Mouse (Mus musculus) liver, adult 2 months (tissue): ENCODE data around the gene Slc22a28. TPM values are rescaled to one million over a fixed set of nuclear protein-coding genes. Genes with fewer than 3 reads are reported as not detected.
"Not testable (repeated sequence)": the region's sequence is repeated elsewhere in the genome, so short reads cannot be mapped to it uniquely, and the experiment has no call there.

Source experiments
- DNase-seq: peaks from one replicate; pipeline ENCODE4 v3.0.0-alpha.2; 2011; ENCODE audit warnings: low read depth, low spot score; ENCODE audit errors: extremely low read depth
- H3K27ac ChIP-seq: fragments of 200-500 bp; replicated peaks from 2 replicates; pipeline ENCODE4 v1.5.1; 2012; ENCODE audit warnings: low read depth, mild to moderate bottlenecking, control low read depth, inconsistent platforms, low read length; ENCODE audit not compliant: insufficient read depth
- H3K27me3 ChIP-seq: fragments of 200-500 bp; 2 replicates; pipeline ENCODE4 v1.6.1; 2012; ENCODE audit warnings: mild to moderate bottlenecking, moderate library complexity, low read length, inconsistent platforms; ENCODE audit not compliant: control insufficient read depth, insufficient read depth
- H3K36me3 ChIP-seq: fragments of 200-500 bp; 2 replicates; pipeline ENCODE4 v1.6.1; 2012; ENCODE audit warnings: low read length, inconsistent platforms; ENCODE audit not compliant: control insufficient read depth, insufficient read depth
- H3K4me1 ChIP-seq: fragments of 200-500 bp; 2 replicates; pipeline ENCODE4 v1.6.1; 2011; ENCODE audit warnings: low read length; ENCODE audit not compliant: control insufficient read depth, insufficient read depth
- H3K4me3 ChIP-seq: fragments of 200-500 bp; 2 replicates; pipeline ENCODE4 v1.5.1; 2011; ENCODE audit warnings: low read depth, mild to moderate bottlenecking, control low read depth, low read length, moderate library complexity; ENCODE audit not compliant: insufficient read depth
- H3K79me2 ChIP-seq: fragments of 200-500 bp; 2 replicates; pipeline ENCODE4 v1.6.1; 2012; ENCODE audit warnings: inconsistent platforms, mild to moderate bottlenecking, low read length, moderate library complexity; ENCODE audit not compliant: control insufficient read depth, insufficient read depth
- H3K9ac ChIP-seq: fragments of 200-500 bp; 2 replicates; pipeline ENCODE4 v1.6.1; 2012; ENCODE audit warnings: low read depth, mild to moderate bottlenecking, control low read depth, inconsistent platforms, low read length
- CTCF ChIP-seq: fragments of 200-500 bp; IDR thresholded peaks from 2 replicates; pipeline ENCODE4 v1.5.1; 2011; ENCODE audit warnings: low read depth, low read length, control low read depth
- POLR2A ChIP-seq: fragments of 200-500 bp; IDR thresholded peaks from 2 replicates; pipeline ENCODE4 v1.6.1; 2011; ENCODE audit warnings: low read length, control low read depth; ENCODE audit not compliant: insufficient read depth; ENCODE audit errors: extremely low read depth
- WGBS: fragments of 180-500 bp; shearing (Covaris S2); methylation state at CpG from one replicate; pipeline ENCODE4 v1.1.7; 2018; 5-methylcytosine and 5-hydroxymethylcytosine counted together
- polyA plus RNA-seq: library from polyadenylated mRNA; depleted of rRNA; stranded (reverse); fragments of >200 nt; gene quantifications from 2 replicates; pipeline ENCODE4 v1.2.3, GENCODE M21; 2012; rRNA removed
- total RNA-seq: library from RNA; depleted of rRNA; stranded (reverse); fragments of >200 nt; gene quantifications from 2 replicates; pipeline ENCODE4 v1.2.3, GENCODE M21; 2014; rRNA removed

The Slc22a28 gene
- total RNA-seq (3.2 and 8.9 TPM in 2 replicates), polyA plus RNA-seq (0.78 and 1.3 TPM in 2 replicates)

- not testable (repeated sequence) for H3K9ac ChIP-seq, H3K4me3 ChIP-seq, H3K36me3 ChIP-seq, H3K27me3 ChIP-seq, H3K79me2 ChIP-seq
- WGBS: 45% methylated on average over 2 of the region's 3 CpGs
- peak; percentile 78 for DNase-seq
- H3K27ac ChIP-seq: peak within 1 kb of the TSS; percentile 60
- peaks cover 11% of the 10 kb centered on the region; the same call in 1 of the 2 replicates for H3K4me1 ChIP-seq
Measured at GRCm38 (mm10) chr19:8131881-8132280, at the start of gene Slc22a28. TSS of gene Slc22a28 (minus strand) at chr19:8131982.

GRCm38 (mm10) chr19:8148787-8149523, 17.2 kb upstream of the Slc22a28 start:
- DNase-seq: no peak
- Histone ChIP-seq H3K79me2 (no peaks in the 10 kb centered on the region), H3K27ac (no peak overlapping the region), H3K9ac (no peak overlapping the region), H3K4me1 (no peaks in the 10 kb centered on the region), H3K4me3 (no peak overlapping the region), H3K36me3 (no peaks in the 10 kb centered on the region), H3K27me3 (no peaks in the 10 kb centered on the region)
- WGBS: 55% methylated on average over 2 of the region's 2 CpGs
- TF ChIP-seq CTCF (no peak), POLR2A (no peak)

- not testable (repeated sequence) for H3K79me2 ChIP-seq, DNase-seq, H3K9ac ChIP-seq, H3K4me3 ChIP-seq, H3K36me3 ChIP-seq, H3K27ac ChIP-seq, H3K27me3 ChIP-seq, H3K4me1 ChIP-seq
- 59% methylated on average over 2 of the region's 2 CpGs for WGBS
Measured at GRCm38 (mm10) chr19:8142716-8143115, 10.9 kb upstream of the Slc22a28 start.

GRCm38 (mm10) chr19:8134127-8134841, 2.5 kb upstream of the Slc22a28 start:
- not testable (repeated sequence) for H3K27ac ChIP-seq, H3K9ac ChIP-seq, H3K4me1 ChIP-seq, DNase-seq, H3K79me2 ChIP-seq, H3K27me3 ChIP-seq, H3K36me3 ChIP-seq, H3K4me3 ChIP-seq
- WGBS: 78% methylated on average over 14 of the region's 14 CpGs

- Histone ChIP-seq H3K27me3 (no peaks in the 10 kb centered on the region), H3K36me3 (no peaks in the 10 kb centered on the region), H3K9ac (no peak overlapping the region), H3K27ac (no peak overlapping the region; the same call in 1 of the 2 replicates), H3K4me1 (no peaks in the 10 kb centered on the region), H3K79me2 (no peaks in the 10 kb centered on the region), H3K4me3 (no peak overlapping the region)
- WGBS: 87% methylated on average over 13 of the region's 13 CpGs
- no peak for TF ChIP-seq CTCF
- no peak for TF ChIP-seq POLR2A
- DNase-seq: peak; percentile 57
Measured at GRCm38 (mm10) chr19:8019904-8020349, 111.9 kb downstream of the Slc22a28 start.

- not testable (repeated sequence) for H3K79me2 ChIP-seq, H3K36me3 ChIP-seq, H3K27ac ChIP-seq, H3K4me1 ChIP-seq, DNase-seq, H3K27me3 ChIP-seq, H3K9ac ChIP-seq, H3K4me3 ChIP-seq
- WGBS: 90% methylated on average over 17 of the region's 17 CpGs
Measured at GRCm38 (mm10) chr19:8019329-8019851, 112.4 kb downstream of the Slc22a28 start.

GRCm38 (mm10) chr19:8018535-8018934, 113.2 kb downstream of the Slc22a28 start:
- H3K79me2 ChIP-seq, H3K27me3 ChIP-seq, H3K4me3 ChIP-seq, H3K36me3 ChIP-seq, H3K27ac ChIP-seq, H3K9ac ChIP-seq, H3K4me1 ChIP-seq: not testable (repeated sequence)
- peak; percentile 2 for DNase-seq
- WGBS: 94% methylated on average over 9 of the region's 9 CpGs
